Mouse (Mus musculus) stomach, embryonic 15.5 days (tissue): Measurements from ENCODE around the gene Stra6. TPM values are rescaled to one million over a fixed set of nuclear protein-coding genes. Genes with fewer than 3 reads are reported as not detected.

Source experiments
- ATAC-seq: fragments of 200-750 bp; cut with Nextera tagmentation; 2 replicates; pipeline ENCODE4 v1.8.0; 2017; ENCODE audit warnings: low read depth, moderate number of reproducible peaks, moderate TSS enrichment; ENCODE audit not compliant: insufficient read depth, low FRiP score
- H3K27ac ChIP-seq: fragments of 300-500 bp; sonication (generic); 2 replicates; pipeline ENCODE4 v1.5.1; 2015; ENCODE audit warnings: mild to moderate bottlenecking, inconsistent platforms
- H3K27me3 ChIP-seq: fragments of 300-500 bp; sonication (generic); replicated peaks from 2 replicates; pipeline ENCODE4 v1.6.1; 2015; ENCODE audit warnings: inconsistent platforms
- H3K36me3 ChIP-seq: fragments of 300-500 bp; sonication (generic); 2 replicates; pipeline ENCODE4 v1.6.1; 2015; ENCODE audit warnings: inconsistent platforms
- H3K4me1 ChIP-seq: fragments of 300-500 bp; sonication (generic); 2 replicates; pipeline ENCODE4 v1.6.1; 2015; ENCODE audit warnings: inconsistent platforms
- H3K4me2 ChIP-seq: fragments of 300-500 bp; sonication (generic); 2 replicates; pipeline ENCODE4 v1.6.1; 2015; ENCODE audit warnings: mild to moderate bottlenecking, inconsistent platforms
- H3K4me3 ChIP-seq: fragments of 300-500 bp; sonication (generic); replicated peaks from 2 replicates; pipeline ENCODE4 v1.5.1; 2015; ENCODE audit warnings: inconsistent platforms
- H3K9ac ChIP-seq: fragments of 300-500 bp; sonication (generic); 2 replicates; pipeline ENCODE4 v1.6.1; 2015; ENCODE audit warnings: inconsistent platforms
- H3K9me3 ChIP-seq: fragments of 300-500 bp; sonication (generic); 2 replicates; pipeline ENCODE4 v1.6.1; 2016; ENCODE audit warnings: inconsistent platforms
- WGBS: fragments of 180-500 bp; shearing (Covaris S2); methylation state at CpG from one replicate; pipeline ENCODE4 v1.1.7; 2015; 5-methylcytosine and 5-hydroxymethylcytosine counted together
- polyA plus RNA-seq: library from polyadenylated mRNA; unstranded; fragments of >200 nt; fragmentation: Nextera tagmentation; extraction: Ambion mirVana; gene quantifications from 2 replicates; pipeline ENCODE4 v1.2.1, GENCODE M21; 2015

The Stra6 gene
- polyA plus RNA-seq, 1 experiment from 2014 or later, result 1.8 TPM

GRCm38 (mm10) chr9:58143419-58143818, 79.8 kb downstream of the Stra6 start:
- no peaks in the 10 kb centered on the region for H3K9me3 ChIP-seq
- H3K27ac ChIP-seq, result peak overlapping the region; percentile 42; the same call in 1 of the 2 replicates
- peaks cover 23% of the 10 kb centered on the region for H3K4me1 ChIP-seq
- ATAC-seq, result no peak
- H3K4me2 ChIP-seq, result no peak overlapping the region
- H3K9ac ChIP-seq, result no peak overlapping the region
- H3K36me3 ChIP-seq, result no peaks in the 10 kb centered on the region
- H3K4me3 ChIP-seq, result no peak overlapping the region
- WGBS, result 25% methylated on average over 7 of the region's 7 CpGs
- no peaks in the 10 kb centered on the region for H3K27me3 ChIP-seq

GRCm38 (mm10) chr9:58144664-58145063, 81.1 kb downstream of the Stra6 start:
- ATAC-seq, result no peak
- 55% methylated on average over 1 of the region's 1 CpGs for WGBS
- H3K4me1 ChIP-seq, result peaks cover 22% of the 10 kb centered on the region
- no peaks in the 10 kb centered on the region for H3K9me3 ChIP-seq
- no peak overlapping the region for H3K4me2 ChIP-seq
- no peaks in the 10 kb centered on the region for H3K36me3 ChIP-seq
- no peak overlapping the region for H3K4me3 ChIP-seq
- H3K9ac ChIP-seq, result no peak overlapping the region
- no peak overlapping the region for H3K27ac ChIP-seq
- H3K27me3 ChIP-seq, result no peaks in the 10 kb centered on the region

GRCm38 (mm10) chr9:58145417-58145816, 81.8 kb downstream of the Stra6 start:
- H3K9me3 ChIP-seq, result no peaks in the 10 kb centered on the region
- no peak for ATAC-seq
- H3K36me3 ChIP-seq, result no peaks in the 10 kb centered on the region
- WGBS, result 62% methylated on average over 5 of the region's 5 CpGs
- H3K27me3 ChIP-seq, result no peaks in the 10 kb centered on the region
- no peak overlapping the region for H3K4me3 ChIP-seq
- H3K4me2 ChIP-seq, result no peak overlapping the region
- no peak overlapping the region for H3K9ac ChIP-seq
- peaks cover 16% of the 10 kb centered on the region for H3K4me1 ChIP-seq
- no peak overlapping the region for H3K27ac ChIP-seq

- no peak overlapping the region for H3K4me2 ChIP-seq
- H3K9me3 ChIP-seq, result no peaks in the 10 kb centered on the region
- H3K4me1 ChIP-seq, result peaks cover 18% of the 10 kb centered on the region
- H3K4me3 ChIP-seq, result no peak overlapping the region
- no peak overlapping the region for H3K9ac ChIP-seq
- ATAC-seq, result no peak
- 59% methylated on average over 2 of the region's 2 CpGs for WGBS
- H3K27me3 ChIP-seq, result no peaks in the 10 kb centered on the region
- no peaks in the 10 kb centered on the region for H3K36me3 ChIP-seq
- no peak overlapping the region for H3K27ac ChIP-seq
Observed at GRCm38 (mm10) chr9:58148806-58149205, 85.2 kb downstream of the Stra6 start.

GRCm38 (mm10) chr9:58150733-58151361, 87.3 kb downstream of the Stra6 start:
- H3K27me3 ChIP-seq, result no peaks in the 10 kb centered on the region
- WGBS, result 74% methylated on average over 4 of the region's 4 CpGs
- no peaks in the 10 kb centered on the region for H3K9me3 ChIP-seq
- H3K4me3 ChIP-seq, result no peak overlapping the region
- H3K4me2 ChIP-seq, result no peak overlapping the region
- no peak overlapping the region for H3K9ac ChIP-seq
- H3K27ac ChIP-seq, result no peak overlapping the region
- H3K4me1 ChIP-seq, result peaks cover 24% of the 10 kb centered on the region
- H3K36me3 ChIP-seq, result no peaks in the 10 kb centered on the region
- no peak for ATAC-seq

GRCm38 (mm10) chr9:58153095-58153494, 89.5 kb downstream of the Stra6 start:
- Histone ChIP-seq H3K27ac (peak overlapping the region; percentile 17; the same call in 1 of the 2 replicates), H3K27me3 (no peaks in the 10 kb centered on the region), H3K4me3 (no peak overlapping the region), H3K4me1 (peaks cover 45% of the 10 kb centered on the region), H3K9ac (no peak overlapping the region), H3K36me3 (no peaks in the 10 kb centered on the region), H3K4me2 (no peak overlapping the region), H3K9me3 (no peaks in the 10 kb centered on the region)
- WGBS, result 69% methylated on average over 3 of the region's 3 CpGs
- no peak for ATAC-seq

- H3K27me3 ChIP-seq, result no peaks in the 10 kb centered on the region
- peak overlapping the region; percentile 66 for H3K4me2 ChIP-seq
- H3K9me3 ChIP-seq, result no peaks in the 10 kb centered on the region
- H3K36me3 ChIP-seq, result no peaks in the 10 kb centered on the region
- H3K4me1 ChIP-seq, result peaks cover 60% of the 10 kb centered on the region
- peak; percentile 14; the same call in 1 of the 2 replicates for ATAC-seq
- H3K27ac ChIP-seq, result peak overlapping the region; percentile 64
- no peak overlapping the region for H3K4me3 ChIP-seq
- no peak overlapping the region for H3K9ac ChIP-seq
- 31% methylated on average over 3 of the region's 3 CpGs for WGBS
Observed at GRCm38 (mm10) chr9:58155366-58155765, 91.8 kb downstream of the Stra6 start.

GRCm38 (mm10) chr9:58156819-58157560, 93.4 kb downstream of the Stra6 start:
- H3K27ac ChIP-seq, result peak overlapping the region; percentile 98
- peak overlapping the region; percentile 37 for H3K4me3 ChIP-seq
- no peaks in the 10 kb centered on the region for H3K27me3 ChIP-seq
- 81% methylated on average over 22 of the region's 22 CpGs for WGBS
- H3K4me2 ChIP-seq, result peak overlapping the region; percentile 66
- no peaks in the 10 kb centered on the region for H3K9me3 ChIP-seq
- H3K9ac ChIP-seq, result no peak overlapping the region
- peaks cover 63% of the 10 kb centered on the region for H3K4me1 ChIP-seq
- no peak for ATAC-seq
- no peaks in the 10 kb centered on the region for H3K36me3 ChIP-seq

GRCm38 (mm10) chr9:58157838-58158237, 94.2 kb downstream of the Stra6 start:
- peak overlapping the region; percentile 98 for H3K27ac ChIP-seq
- ATAC-seq, result no peak
- 61% methylated on average over 13 of the region's 13 CpGs for WGBS
- H3K9ac ChIP-seq, result peak overlapping the region; percentile 3; the same call in 1 of the 2 replicates
- H3K4me1 ChIP-seq, result peaks cover 63% of the 10 kb centered on the region
- no peaks in the 10 kb centered on the region for H3K9me3 ChIP-seq
- no peaks in the 10 kb centered on the region for H3K27me3 ChIP-seq
- H3K4me2 ChIP-seq, result peak overlapping the region; percentile 66
- peak overlapping the region; percentile 37 for H3K4me3 ChIP-seq
- H3K36me3 ChIP-seq, result no peaks in the 10 kb centered on the region

GRCm38 (mm10) chr9:58158541-58159311, 95.1 kb downstream of the Stra6 start:
- no peaks in the 10 kb centered on the region for H3K36me3 ChIP-seq
- no peak overlapping the region for H3K9ac ChIP-seq
- H3K4me2 ChIP-seq, result peak overlapping the region; percentile 66
- peaks cover 57% of the 10 kb centered on the region for H3K4me1 ChIP-seq
- peak; percentile 89 for ATAC-seq
- H3K9me3 ChIP-seq, result no peaks in the 10 kb centered on the region
- peak overlapping the region; percentile 37 for H3K4me3 ChIP-seq
- no peaks in the 10 kb centered on the region for H3K27me3 ChIP-seq
- WGBS, result 16% methylated on average over 7 of the region's 7 CpGs
- peak overlapping the region; percentile 98 for H3K27ac ChIP-seq

- peak overlapping the region; percentile 66 for H3K4me2 ChIP-seq
- no peak overlapping the region for H3K4me3 ChIP-seq
- H3K9me3 ChIP-seq, result no peaks in the 10 kb centered on the region
- H3K4me1 ChIP-seq, result peaks cover 48% of the 10 kb centered on the region
- WGBS, result 34% methylated on average over 4 of the region's 4 CpGs
- no peak overlapping the region for H3K9ac ChIP-seq
- no peak for ATAC-seq
- H3K36me3 ChIP-seq, result no peaks in the 10 kb centered on the region
- peak overlapping the region; percentile 98 for H3K27ac ChIP-seq
- H3K27me3 ChIP-seq, result no peaks in the 10 kb centered on the region
Observed at GRCm38 (mm10) chr9:58159855-58160254, 96.3 kb downstream of the Stra6 start.

GRCm38 (mm10) chr9:58160315-58160714, 96.7 kb downstream of the Stra6 start:
- no peaks in the 10 kb centered on the region for H3K9me3 ChIP-seq
- no peaks in the 10 kb centered on the region for H3K36me3 ChIP-seq
- whole genome bisulfite sequencing, result 59% methylated on average over 5 of the region's 5 CpGs
- H3K27ac ChIP-seq, result peak overlapping the region; percentile 98
- H3K4me3 ChIP-seq, result no peak overlapping the region
- no peak overlapping the region for H3K9ac ChIP-seq
- H3K27me3 ChIP-seq, result no peaks in the 10 kb centered on the region
- ATAC-seq, result no peak
- H3K4me1 ChIP-seq, result peaks cover 43% of the 10 kb centered on the region
- peak overlapping the region; percentile 66; the same call in 1 of the 2 replicates for H3K4me2 ChIP-seq
